ENCODE assay signal across 8 mouse cellular contexts in the genomic region with DNA sequence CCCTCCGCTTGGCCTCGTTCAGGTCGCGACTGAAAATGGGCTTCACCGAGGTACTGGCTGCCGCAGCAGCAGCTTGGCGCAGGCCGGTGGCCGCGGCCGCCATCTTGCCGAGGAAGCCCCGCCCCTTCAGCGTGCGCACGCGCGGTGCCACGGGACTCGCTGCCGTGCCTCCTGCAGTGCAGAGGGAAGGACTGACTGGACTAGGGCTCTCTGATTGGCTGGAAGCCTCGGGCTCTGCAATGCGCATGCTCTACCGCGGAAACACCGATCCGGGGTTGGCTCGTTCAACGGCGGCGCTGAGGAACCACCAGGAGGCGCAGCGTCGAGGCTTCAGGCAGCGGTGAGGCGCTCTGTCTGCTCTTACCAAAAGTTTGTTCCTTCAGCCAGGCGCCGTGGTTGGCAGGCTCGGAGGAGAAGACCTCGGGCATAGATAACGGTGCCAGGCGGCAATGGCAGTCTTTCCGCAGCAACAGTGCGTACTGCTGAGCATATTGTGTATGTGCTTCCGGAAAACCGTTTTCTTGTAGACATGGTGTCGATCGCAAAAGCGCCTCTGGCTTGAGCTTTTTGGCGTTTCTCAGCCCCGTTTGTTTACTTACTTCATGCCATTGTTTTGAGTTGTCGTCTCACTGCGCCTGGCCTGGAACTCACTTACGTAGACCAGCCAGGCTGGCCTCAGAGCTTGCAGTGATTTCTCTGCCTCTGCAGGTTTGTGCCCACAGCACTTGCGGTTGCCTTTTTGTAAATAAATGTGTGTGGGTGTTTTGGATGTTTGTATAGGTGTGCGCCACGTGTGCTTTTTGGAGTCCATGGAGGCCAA. TPM values are rescaled to one million over a fixed set of nuclear protein-coding genes. Genes with fewer than 3 reads are reported as not detected.
DNase-seq lines count a peak whose midpoint lies in the region; ATAC-seq and TF ChIP-seq lines count a peak whose summit lies in the region.

A gene (minus strand): TSS at position 197 of the 820 bp plus-strand sequence.

- peak; percentile 98 for ATAC-seq in common myeloid progenitor, adult 5-6 weeks (replicated peaks; ENCODE audit: low read depth, poor library complexity, severe bottlenecking)
- ATAC-seq in hindbrain, postnatal 0 days, result peak; percentile 99
- peak; percentile 95 for ATAC-seq in megakaryocyte, adult 5-6 weeks (ENCODE audit: poor library complexity, severe bottlenecking)

- no peaks in the 10 kb centered on the region for H3K27me3 ChIP-seq in hindbrain, postnatal 0 days (ENCODE audit: insufficient read depth, low read length)

- H3K36me3 ChIP-seq in hindbrain, postnatal 0 days (ENCODE audit: insufficient read depth, low read length), result peaks cover 13% of the 10 kb centered on the region; the same call in 1 of the 2 replicates

- DNase-seq in ZHBTc4 (ENCODE audit: low read depth, low spot score), result peak; percentile 99
- peak; percentile 99 for DNase-seq in gastrocnemius, adult 2 months
- peak; percentile 100 for DNase-seq in hindbrain, postnatal 0 days (ENCODE audit: low spot score)
- peak; percentile 96 to 97 for DNase-seq in left cerebral cortex, adult 2 months (ENCODE audit: extremely low spot score in 1 of 2, low spot score in 2 of 2)
- peak; percentile 95 to 96 for DNase-seq in right cerebral cortex, adult 2 months (ENCODE audit: low spot score in 2 of 2)
- peak; percentile 97 for DNase-seq in urinary bladder, postnatal 14 days (ENCODE audit: low spot score)

- 2% methylated on average over 54 of the region's 57 CpGs for WGBS in hindbrain, postnatal 0 days

- TF ChIP-seq CTCF in gastrocnemius, adult 2 months (IDR thresholded peaks at IDR 0.05), result no peak; the same call in 1 of the 2 replicates
- TF ChIP-seq CTCF in hindbrain, postnatal 0 days (IDR thresholded peaks at IDR 0.05; ENCODE audit: low read depth), result peak; percentile 99
- peak; percentile 96 for TF ChIP-seq CTCF in left cerebral cortex, adult 2 months (IDR thresholded peaks at IDR 0.05)

- peak within 1 kb of the TSS; percentile 99 for H3K27ac ChIP-seq in gastrocnemius, adult 2 months
- H3K27ac ChIP-seq in hindbrain, postnatal 0 days, result peak within 1 kb of the TSS; percentile 94
- H3K27ac ChIP-seq in left cerebral cortex, adult 2 months, result peak within 1 kb of the TSS; percentile 98

- intact Hi-C loops in gastrocnemius, adult 2 months (cut with DNase I), result loop anchor here (2.0 kb wide), 2 partner anchors 26 to 62 kb away; a partner anchor contains a TSS
- intact Hi-C loops in left cerebral cortex, adult 2 months (cut with DNase I), result loop anchor here (1.0 to 2.0 kb wide), 2 partner anchors 24 to 63 kb away; no protein-coding TSS in a partner anchor

- peak within 1 kb of the TSS; percentile 72 for H3K4me2 ChIP-seq in hindbrain, postnatal 0 days (ENCODE audit: low read depth, low read length)

- peaks cover 9% of the 10 kb centered on the region; the same call in 1 of the 2 replicates for H3K4me1 ChIP-seq in hindbrain, postnatal 0 days (ENCODE audit: insufficient read depth, low read length)

- peak within 1 kb of the TSS; percentile 89 for H3K9ac ChIP-seq in hindbrain, postnatal 0 days (replicated peaks; ENCODE audit: low read length)

- peak within 1 kb of the TSS; percentile 87 for H3K4me3 ChIP-seq in gastrocnemius, adult 2 months
- H3K4me3 ChIP-seq in hindbrain, postnatal 0 days (ENCODE audit: low read length), result peak within 1 kb of the TSS; percentile 99
- peak within 1 kb of the TSS; percentile 70 for H3K4me3 ChIP-seq in left cerebral cortex, adult 2 months

- no peaks in the 10 kb centered on the region for H3K9me3 ChIP-seq in hindbrain, postnatal 0 days (ENCODE audit: low read length)

RNA-seq across cellular contexts. Expression of the gene that starts here (rescaled TPM):
- total RNA-seq in common myeloid progenitor, adult 5-6 weeks (2017), result 126 and 144 TPM in 2 replicates
- total RNA-seq in gastrocnemius, adult 2 months (2021), result 100 to 1,000 TPM; 464 to 595 TPM
- 194 and 224 TPM in 2 replicates for total RNA-seq in hindbrain, postnatal 0 days (2014; rRNA removed)
- polyA plus RNA-seq in hindbrain, postnatal 0 days (2015; fragmentation: Nextera tagmentation; extraction: Ambion mirVana), result 511 and 516 TPM in 2 replicates
- 100 to 1,000 TPM; 206 to 211 TPM for total RNA-seq in left cerebral cortex, adult 2 months (2021)
- 254 and 294 TPM in 2 replicates for total RNA-seq in megakaryocyte, adult 5-6 weeks (2015)
- 138 and 158 TPM in 2 replicates for total RNA-seq in megakaryocyte, adult 5-6 weeks (2017)

Comparison
In these comparisons a context has a peak if more than half of its experiments do, and no peak if none do; other contexts are left out.
1. Peak in every context shown above with its lines: DNase-seq, ATAC-seq, H3K4me3 ChIP-seq and H3K27ac ChIP-seq.